Mouse (Mus musculus) heart, postnatal 14 days (tissue): Measurements from ENCODE around the gene Ankrd39. TPM values are rescaled to one million over a fixed set of nuclear protein-coding genes. Genes with fewer than 3 reads are reported as not detected.

ENCODE experiments used
- DNase-seq, 2 experiments: peaks; one replicate each; pipeline ENCODE4 v3.0.0; 2021 to 2022
- intact Hi-C: fragments of 180-260 bp; cut with DNase I; formaldehyde crosslinking; loops from one replicate; pipeline ENCODE4 v1.15.1; 2025
- total RNA-seq, 2 experiments: library from RNA; stranded (reverse); gene quantifications; 2 replicates each; pipeline ENCODE4 v1.2.3; 2021

The Ankrd39 gene
- total RNA-seq, 2 experiments from 2014 or later = 10.4 to 11.9 TPM

DNA sequence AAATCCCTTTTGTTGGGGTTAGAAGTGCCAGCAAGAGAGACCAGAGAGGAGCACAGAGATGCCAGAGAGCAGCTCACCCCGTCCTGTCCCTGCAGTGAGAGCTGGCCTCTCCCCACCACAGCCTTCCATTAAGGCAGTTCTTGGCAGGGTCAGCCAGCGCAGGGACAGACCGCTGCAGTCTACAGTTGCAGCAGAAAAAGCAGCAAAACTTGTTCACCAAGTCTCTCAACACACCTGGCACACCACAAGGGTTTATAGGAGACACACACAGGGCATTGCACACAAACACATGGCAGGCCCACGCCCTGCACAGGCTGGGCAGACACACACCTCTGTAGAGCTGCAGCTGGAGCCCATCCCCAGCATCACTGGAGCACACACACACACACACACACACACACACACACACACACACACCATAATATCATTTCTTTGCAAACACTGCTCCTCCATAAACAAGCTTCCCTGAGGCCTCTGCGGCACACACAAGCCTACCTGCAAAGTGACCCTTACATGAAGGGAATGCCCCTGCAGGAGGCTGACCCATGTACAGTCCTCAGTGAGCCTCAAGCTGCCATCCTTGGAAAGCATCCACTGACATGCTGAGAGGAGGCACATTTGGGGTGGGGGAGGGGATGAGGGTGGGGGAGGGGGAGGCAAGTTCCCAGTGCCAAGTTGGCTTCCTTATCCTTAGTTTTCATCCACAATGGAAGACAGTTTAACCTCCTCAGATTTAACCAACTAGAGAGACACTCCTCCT is 27.1 kb upstream of the Ankrd39 start:
- no peak for DNase-seq
- intact Hi-C loops = no loop called here

DNA sequence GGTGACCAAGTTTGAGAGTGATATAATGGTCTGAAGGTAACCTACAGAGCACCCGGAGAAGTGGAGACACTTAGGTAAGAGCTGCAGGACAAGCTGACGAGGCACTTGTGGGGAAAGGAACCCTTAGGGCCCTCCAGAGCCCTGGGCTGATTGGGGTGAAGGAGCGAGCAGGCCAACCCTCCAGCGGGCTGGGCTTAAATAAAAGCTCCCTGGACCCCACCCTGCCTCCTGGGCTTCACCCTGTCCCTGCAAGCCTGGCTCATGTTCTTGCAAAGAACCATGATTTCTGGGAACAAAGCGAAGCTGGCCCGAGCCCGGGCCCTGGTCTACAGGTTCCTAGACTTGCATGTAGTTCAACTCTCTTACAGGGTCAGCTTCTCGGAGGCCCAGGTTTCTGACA is 26.3 kb upstream of the Ankrd39 start:
- intact Hi-C loops = no loop called here
- peak in 1 of 2 experiments; percentile 21 for DNase-seq

DNA sequence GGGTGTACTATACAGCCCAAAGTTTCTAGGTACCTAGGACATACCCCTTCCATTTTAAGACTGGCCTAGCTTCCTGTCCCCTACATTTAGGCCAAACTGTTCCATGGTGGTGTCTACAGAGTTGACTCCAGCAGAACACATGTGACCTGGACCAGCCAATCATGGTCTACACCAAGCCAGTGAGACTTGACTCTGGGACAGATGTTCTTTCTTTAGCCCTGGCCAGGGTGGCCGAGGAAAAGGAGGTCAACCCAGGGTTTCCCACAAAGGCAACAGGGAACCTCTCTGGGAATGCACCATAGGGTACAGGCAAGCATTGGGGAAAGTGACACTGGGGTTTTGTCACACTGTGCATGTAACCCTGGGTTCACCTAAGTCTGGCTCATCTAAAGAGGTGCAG is 25.5 kb upstream of the Ankrd39 start:
- intact Hi-C loops = no loop called here
- DNase-seq = peak in 1 of 2 experiments; percentile 51

DNA sequence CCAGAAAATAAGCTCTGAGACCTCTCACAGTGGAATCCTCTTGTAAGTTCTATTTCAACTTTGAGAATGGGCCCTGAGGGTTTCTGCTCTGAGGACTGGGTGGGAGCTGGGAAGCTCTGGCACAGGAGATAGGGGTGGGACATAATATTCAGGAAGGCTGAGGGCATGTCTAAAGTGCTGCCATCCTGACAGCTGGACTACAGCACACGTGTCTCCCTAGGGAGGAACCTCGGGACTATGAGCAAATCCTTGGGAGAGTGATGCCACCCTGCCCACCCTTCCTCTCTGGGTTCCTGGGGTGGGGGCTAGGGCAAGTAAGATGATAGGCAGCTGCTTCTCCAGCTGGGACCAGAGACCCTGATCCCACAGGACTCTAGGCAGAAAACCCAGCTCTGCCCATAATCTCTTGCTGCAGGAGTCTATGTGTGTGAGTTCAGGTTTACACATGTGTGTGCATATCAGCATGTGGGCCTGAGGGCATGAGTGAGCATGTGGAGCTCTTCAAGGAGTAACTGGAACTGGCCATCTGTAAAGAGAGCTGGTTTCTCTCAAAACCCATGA is 25.0 kb upstream of the Ankrd39 start:
- DNase-seq = no peak
- intact Hi-C loops = no loop called here

DNA sequence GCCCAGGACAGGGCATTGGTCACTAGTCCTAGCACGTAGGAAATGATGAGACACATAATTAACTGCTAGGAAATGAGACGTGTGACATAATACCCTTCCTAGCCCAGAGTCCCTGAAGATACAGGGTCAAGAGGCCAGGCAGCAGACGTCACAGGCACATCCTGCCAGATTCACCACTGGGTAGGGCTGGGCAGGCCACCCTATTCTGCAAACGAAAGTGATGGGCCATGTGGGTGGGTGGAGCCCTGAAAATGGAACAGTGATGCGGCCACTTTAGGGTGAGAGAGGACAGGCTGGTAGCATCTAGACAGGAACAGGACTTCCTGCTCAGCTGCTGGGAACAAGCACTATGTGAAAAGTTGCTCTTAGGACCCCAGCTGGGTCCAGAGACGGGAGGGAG is 24.4 kb upstream of the Ankrd39 start:
- peak; percentile 54 to 56 for DNase-seq
- intact Hi-C loops = no loop called here

DNA sequence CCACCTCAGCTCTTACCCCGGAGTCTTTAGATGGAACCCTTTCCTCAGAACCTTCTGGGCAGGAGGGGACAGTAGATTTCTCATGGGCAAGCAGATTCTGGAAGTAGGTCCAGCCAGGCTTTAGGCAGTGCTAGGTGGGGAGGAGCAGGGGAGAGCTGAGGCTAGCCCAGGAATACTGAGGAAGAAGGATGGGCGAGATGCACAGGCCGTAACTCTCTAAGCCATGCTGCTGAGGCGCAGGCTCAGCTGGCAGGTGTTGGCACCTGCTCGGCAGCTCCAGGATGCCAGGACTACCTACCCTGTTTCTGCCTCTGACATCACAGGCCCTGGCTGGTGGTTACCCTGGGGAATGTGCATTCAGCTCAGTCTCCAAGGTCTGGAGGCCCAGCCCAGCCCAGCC is 23.1 kb upstream of the Ankrd39 start:
- DNase-seq = no peak
- intact Hi-C loops = no loop called here

DNA sequence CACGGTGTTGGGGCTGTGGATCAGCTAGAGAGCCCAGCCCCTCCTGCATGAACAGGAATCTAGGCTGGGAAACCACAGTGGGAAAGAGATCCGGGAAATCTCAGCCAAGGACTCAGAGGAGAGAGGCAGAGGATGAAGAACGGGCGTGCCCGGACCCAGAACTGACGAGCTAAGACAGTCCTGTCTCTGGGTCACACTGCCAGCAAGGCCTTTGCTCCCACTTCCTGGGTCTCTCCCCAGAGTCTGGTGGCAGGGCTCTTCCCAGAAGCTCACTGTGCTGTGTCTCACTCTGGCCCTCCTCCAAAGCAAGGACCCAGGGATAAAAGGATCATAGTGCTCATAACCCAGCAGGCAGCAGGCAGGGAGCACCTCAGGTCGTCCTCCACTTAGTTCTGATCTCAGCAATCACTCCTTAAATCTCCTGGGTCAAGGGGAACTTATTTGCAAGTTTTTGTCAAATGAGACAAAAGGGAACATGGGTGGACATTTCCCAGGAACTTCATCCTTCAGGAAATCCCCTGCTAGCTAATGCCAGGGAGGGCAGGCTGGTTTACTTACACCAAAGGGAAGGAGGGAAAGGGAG is 22.5 kb upstream of the Ankrd39 start:
- intact Hi-C loops = no loop called here
- DNase-seq = peak in 1 of 2 experiments; percentile 31

DNA sequence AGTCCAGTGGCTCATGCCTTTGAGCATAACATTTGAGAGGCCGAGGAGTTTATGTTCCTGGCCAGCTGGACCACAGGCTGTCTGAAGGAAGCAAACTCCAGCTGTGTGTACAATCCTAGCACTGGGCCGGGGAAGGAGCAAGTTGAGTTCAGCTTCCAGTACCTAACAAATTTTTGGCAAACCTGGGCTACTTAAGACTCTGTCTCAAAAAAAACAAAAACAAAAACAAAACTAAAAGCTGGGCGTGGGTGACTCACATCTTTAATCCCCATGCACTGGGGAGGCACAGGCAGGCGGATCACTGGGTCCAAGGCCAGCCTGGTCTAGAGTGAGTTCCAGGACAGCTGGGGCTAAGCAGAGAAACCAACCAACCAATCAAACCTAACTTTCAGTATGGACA is 21.5 kb upstream of the Ankrd39 start:
- intact Hi-C loops = no loop called here
- DNase-seq = peak in 1 of 2 experiments; percentile 22

DNA sequence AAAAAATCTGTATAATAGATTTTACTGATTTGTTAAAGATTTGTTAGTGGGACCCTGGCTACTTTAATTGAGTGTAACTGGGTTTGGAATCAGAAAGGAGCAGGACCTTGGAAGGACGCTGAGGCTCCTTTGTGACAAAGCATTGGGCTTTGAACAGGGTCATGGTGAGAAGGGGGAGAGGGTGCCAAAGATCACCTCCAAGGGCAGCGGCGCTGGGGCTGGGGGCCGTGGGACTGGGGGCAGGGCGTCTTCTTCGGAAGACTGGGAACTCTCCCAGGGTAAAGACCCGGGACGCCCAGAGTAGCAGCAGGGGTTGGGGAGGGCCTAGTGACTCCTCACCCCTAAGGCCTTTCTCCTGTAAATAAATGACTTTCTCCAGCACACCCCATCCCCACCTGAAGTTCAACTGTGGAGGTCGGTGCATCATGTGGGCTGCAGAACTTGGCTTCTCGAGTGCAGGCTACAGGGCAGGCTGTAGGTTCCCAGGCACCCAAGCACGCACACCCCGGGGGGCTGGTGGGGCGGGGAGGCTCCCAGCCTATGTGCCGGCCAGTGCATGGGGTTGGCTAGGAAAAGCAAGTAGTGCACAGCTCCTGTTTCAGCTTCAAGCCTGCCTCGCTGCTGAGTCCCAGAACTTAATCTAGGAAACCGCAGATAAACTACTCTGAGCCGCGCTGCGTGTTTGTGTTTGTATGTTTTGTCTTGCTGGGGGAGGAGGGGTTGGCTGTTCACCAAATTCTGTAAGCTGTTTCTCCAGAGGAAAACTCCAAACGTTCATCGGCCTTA is 20.8 kb upstream of the Ankrd39 start:
- intact Hi-C loops = no loop called here
- DNase-seq = peak in 1 of 2 experiments; percentile 25

DNA sequence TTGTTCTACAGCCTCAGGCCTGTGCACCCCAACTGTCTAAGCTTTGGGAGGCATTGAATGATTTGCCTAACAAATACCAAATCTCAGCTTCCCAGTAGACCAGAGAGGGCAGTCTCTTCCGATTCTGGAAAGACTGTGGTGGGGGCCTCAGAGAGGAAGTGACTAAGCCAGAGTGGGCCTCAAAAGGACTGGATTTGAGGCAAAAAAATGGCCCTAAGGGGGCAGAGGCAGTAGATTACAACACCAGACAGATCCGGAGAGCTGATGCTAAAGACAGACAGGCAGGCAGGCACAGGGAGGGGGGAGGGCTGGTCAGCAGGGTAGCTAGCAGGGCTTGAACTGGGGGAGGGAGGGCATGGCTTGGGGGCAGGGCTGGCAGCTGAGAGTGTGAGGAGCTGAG is 19.2 kb upstream of the Ankrd39 start:
- DNase-seq = no peak
- intact Hi-C loops = no loop called here

DNA sequence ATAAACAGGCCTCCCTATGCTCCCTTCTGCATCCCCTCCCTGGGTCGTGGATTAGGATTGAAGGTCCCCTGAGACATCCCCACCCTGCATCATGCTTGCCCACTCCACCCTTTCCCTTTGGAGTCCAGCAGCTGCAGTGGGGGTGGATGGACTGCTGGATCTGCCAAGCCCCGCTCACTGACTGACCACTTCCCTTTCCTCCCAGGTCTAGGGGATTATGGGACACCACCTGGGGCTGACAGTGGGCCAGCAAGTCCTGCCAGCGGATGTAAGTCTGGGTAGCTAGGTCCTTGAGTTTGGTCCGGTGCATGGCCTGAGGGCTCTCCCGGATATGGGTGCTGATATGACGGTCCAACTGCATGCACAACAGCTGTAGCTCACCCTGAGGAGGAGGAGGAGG is 16.9 kb upstream of the Ankrd39 start:
- intact Hi-C loops = no loop called here
- DNase-seq = peak; percentile 59

DNA sequence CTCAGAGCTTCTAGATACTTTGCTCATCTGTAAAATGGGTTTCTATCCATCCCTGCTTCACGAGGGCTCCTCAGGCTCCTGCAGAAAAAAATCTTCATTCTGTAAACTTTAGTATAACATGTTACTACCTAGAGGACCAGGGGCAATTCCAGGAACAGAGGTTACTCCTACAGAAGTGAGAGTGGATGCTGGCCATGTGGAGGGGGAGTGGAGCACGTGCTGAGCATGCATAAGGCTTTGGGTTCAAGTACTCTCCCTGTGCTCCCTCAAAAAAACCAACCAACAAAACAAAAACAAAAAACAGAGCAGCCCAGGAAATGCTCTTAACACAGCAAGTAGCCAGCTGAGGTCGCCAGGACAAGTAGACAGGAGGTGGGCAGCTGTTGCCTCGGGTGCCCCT is 16.4 kb upstream of the Ankrd39 start:
- no peak for DNase-seq
- intact Hi-C loops = no loop called here

DNA sequence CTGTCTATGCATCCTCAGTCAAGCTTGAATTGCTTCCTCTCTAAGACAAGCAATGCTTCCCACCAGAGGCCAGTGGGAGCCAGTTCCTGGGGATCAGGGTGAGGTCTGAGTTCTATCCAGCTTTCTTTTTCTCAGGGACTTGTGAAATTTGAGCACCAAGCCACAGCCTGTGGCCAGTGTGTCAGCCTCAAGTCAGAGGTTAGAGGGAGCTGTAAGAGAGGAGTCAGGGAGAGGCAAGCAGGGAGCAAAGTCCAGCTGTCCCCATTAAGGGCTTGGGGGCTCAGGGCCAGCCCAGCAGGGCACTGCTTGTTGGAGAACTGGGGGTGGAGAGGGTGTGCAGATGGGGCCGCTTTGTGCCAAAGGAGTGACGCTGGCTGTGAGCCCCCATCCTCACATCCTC is 16.0 kb upstream of the Ankrd39 start:
- DNase-seq = peak in 1 of 2 experiments; percentile 32
- intact Hi-C loops = no loop called here

DNA sequence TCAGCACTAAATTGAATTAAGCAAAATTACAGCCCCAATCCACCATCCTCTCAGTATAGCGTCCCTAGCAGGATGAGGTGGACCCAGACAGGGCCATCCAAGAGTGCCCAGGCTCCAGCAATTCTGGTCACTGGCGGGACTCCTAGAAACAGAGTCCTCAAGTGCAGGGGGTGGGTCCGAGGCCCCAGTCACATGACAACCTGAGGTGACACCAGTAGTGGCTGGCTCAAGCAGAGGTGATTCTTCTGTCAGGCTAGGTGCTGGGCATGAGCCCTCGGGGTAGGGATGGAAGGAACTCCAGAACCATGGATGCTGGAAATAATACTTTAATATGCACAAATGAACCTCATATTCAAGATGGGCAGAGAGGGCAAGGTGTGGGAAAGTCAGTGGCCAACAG is 15.1 kb upstream of the Ankrd39 start:
- intact Hi-C loops = no loop called here
- DNase-seq = no peak

DNA sequence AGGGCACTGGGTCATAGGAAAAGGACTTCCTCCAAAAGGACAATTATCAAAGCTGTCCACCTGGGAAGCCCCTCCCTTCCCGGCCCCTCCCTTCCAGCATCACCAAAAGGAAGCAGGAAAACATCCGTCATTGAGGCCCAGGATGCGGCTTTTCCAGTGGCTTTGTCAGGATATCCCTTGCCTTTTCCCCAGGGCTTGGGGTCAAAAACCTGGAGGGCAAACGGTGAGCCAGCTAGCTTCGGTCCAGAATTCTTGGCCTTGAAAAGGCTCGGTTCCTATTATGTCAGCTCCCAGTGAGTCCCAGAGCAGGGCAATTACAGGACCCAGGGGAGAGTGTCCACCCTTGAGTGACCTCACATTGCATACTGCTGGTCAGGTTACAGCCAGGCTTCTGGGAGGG is 13.7 kb upstream of the Ankrd39 start:
- intact Hi-C loops = no loop called here
- peak in 1 of 2 experiments; percentile 34 for DNase-seq

DNA sequence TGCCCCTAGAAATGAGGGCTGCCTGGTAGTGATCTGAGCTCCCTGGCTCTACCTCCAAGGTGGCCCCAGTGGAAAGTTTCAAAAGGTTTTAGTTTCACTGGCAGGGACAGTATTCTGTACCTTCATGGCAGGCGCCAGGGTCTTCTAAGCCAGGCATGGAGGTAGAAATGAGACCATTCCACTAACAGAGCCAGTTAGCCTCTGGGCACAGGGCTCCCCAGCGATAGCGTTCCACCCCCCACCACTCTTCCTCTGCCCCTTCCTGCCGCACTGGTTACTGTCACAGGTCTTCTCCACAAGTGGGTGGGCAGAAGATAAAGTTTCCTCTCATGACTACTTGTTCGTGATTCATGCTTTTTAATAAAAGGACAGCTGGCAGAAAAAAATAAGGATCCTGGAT is 12.6 kb upstream of the Ankrd39 start:
- no peak for DNase-seq
- intact Hi-C loops = no loop called here

DNA sequence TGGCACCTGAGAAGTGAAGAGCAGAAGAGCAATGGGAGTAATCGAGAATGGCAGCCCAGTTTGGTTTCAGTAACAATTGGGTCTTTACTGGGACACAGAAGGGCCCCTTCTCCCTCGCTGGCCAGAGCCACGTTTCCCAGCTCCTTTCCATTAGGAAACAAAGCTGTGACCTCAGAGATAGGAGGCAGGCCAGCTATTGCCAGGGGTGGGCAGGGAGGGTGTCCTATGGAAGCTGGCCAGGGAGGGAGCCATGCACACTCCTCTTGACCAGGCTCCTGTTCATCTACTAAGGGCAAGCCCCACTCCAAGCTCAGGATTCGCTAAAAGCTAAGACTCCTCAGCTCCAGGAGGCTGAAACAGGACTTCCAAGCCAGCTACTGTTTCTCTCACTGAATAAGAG is 12.0 kb upstream of the Ankrd39 start:
- intact Hi-C loops = no loop called here
- peak in 1 of 2 experiments; percentile 20 for DNase-seq

DNA sequence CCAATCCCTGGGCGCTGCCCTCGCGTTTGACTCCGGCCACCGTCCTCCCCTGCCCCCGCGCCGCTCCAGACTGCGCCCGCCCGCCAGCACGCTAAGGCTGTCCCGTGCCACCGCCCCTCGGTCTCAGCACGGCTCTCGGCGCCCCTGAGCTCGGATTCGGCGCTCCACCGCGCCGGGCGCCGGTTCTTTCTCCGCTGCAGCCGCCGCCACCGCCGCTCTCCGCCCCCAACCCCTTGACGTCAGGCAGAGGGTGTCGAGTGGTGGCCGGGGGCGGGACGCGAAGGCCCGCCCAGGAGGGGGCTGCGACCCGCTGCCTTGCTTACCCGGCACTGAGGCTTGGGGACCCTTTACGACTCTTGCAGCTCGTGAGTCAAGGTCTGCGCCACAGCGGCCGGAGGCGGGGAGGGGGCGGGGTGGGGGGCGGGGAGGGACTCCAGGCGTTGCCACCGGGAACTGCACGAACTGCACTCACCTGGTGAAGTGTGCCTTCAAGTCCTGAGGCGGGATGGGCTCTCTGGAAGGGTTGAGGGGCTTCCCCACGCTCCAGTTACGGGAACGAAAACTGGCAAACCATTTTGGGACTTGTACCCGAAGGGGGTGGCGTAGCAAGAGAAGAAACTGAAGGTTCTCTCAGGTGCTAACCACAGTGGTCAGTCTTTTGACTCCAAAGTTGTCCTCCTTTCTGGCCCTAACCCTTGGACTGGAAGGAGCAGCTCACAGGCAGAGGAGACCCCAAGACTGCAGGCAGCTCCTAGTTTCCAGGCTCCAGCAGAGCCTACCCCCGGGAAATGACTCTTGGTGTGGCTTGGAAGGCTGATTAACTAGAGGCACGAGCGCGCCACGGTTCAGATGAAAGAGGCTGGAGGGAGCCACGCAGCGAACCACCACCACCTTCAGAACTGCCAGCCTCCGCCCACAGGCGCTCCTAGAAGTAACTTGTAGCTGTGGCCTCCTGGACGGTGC is 11.1 kb upstream of the Ankrd39 start, which contains the start of gene Sema4c:
Gene Sema4c (minus strand): TSS at position 319 of the 963 bp plus-strand sequence.
- DNase-seq = peak; percentile 84
- intact Hi-C loops = no loop called here

DNA sequence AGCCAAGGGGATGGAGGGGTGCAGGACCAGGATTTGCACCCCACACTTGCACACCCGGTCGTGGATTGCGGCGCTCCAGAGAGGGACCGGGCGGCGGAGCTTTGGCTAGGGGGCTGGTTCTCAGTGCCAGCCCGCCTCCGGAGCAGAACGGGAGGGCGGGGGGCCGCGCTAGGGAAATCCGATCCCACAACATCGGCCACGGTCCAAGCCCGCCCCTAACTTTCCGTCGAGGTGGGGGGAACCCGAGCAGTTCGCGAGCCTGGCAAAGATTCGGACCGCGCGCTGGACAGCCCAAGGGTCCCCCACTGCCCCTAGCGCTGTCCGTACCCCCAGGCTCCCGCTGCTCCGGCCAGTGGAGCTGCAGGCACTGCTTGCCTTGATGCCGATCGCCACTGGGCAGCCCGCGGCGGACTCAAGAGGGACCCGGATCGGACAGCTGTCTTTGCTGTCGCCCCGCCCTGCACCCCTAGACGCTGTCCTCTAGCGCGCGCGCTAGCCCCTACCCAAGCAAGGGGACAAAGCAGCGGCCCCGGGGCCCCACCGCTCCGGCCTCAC is 10.3 kb upstream of the Ankrd39 start:
- peak; percentile 93 for DNase-seq
- intact Hi-C loops = loop anchor here (2.0 kb wide), 3 partner anchors 31 to 77 kb away; no protein-coding TSS in a partner anchor
